Mouse (Mus musculus) heart, postnatal 36 days (tissue): ENCODE data around the gene Fam210b. TPM values are rescaled to one million over a fixed set of nuclear protein-coding genes. Genes with fewer than 3 reads are reported as not detected.

ENCODE experiments used
- DNase-seq, 2 experiments: peaks; one replicate each; pipeline ENCODE4 v3.0.0; 2021 to 2022
- intact Hi-C: fragments of 180-260 bp; cut with DNase I; formaldehyde crosslinking; loops from one replicate; pipeline ENCODE4 v1.15.1; 2025
- total RNA-seq, 2 experiments: library from RNA; stranded (reverse); gene quantifications; 2 replicates each; pipeline ENCODE4 v1.2.3; 2021

The Fam210b gene
- total RNA-seq, 2 experiments from 2014 or later, result 6.8 to 7.1 TPM

GRCm38 (mm10) chr2:172348297-172348950 lies 3.1 kb downstream of the Fam210b start:
- intact Hi-C loops, result loop anchor here (2.0 to 10.0 kb wide), 2 partner anchors 22 to 1316 kb away; partner anchors contain the start of genes Aurka and Cstf1
- peak; percentile 11 to 12 for DNase-seq

- intact Hi-C loops, result loop anchor here (2.0 to 10.0 kb wide), 2 partner anchors 21 to 1315 kb away; partner anchors contain the start of genes Aurka and Cstf1
- no peak for DNase-seq
Measured at GRCm38 (mm10) chr2:172349776-172350175, 4.4 kb downstream of the Fam210b start.

GRCm38 (mm10) chr2:172350773-172351172 lies 5.4 kb downstream of the Fam210b start:
- DNase-seq, result no peak
- intact Hi-C loops, result no loop called here

- DNase-seq, result no peak
- intact Hi-C loops, result no loop called here
Measured at GRCm38 (mm10) chr2:172353218-172353617, 7.9 kb downstream of the Fam210b start.

GRCm38 (mm10) chr2:172354761-172355160 lies 9.4 kb downstream of the Fam210b start:
- DNase-seq, result no peak
- intact Hi-C loops, result no loop called here

- intact Hi-C loops, result no loop called here
- DNase-seq, result no peak
Measured at GRCm38 (mm10) chr2:172355833-172356232, 10.5 kb downstream of the Fam210b start.

- no peak for DNase-seq
- intact Hi-C loops, result no loop called here
Measured at GRCm38 (mm10) chr2:172363176-172363575, 17.8 kb downstream of the Fam210b start.

GRCm38 (mm10) chr2:172370411-172371223 lies 25.3 kb downstream of the Fam210b start, which contains the start of the genes Aurka and Cstf1:
Gene Aurka, minus strand, starts transcription at chr2:172370535.
Gene Cstf1, plus strand, starts transcription at chr2:172370681.
- intact Hi-C loops, result loop anchor here (1.0 to 2.0 kb wide), 2 partner anchors 22 to 49 kb away; no protein-coding TSS in a partner anchor
- DNase-seq, result peak; percentile 93 to 97

GRCm38 (mm10) chr2:172371258-172371657 lies 25.9 kb downstream of the Fam210b start:
- intact Hi-C loops, result loop anchor here (2.0 kb wide), 1 partner anchor 22 kb away; no protein-coding TSS in a partner anchor
- no peak for DNase-seq

- DNase-seq, result no peak
- intact Hi-C loops, result no loop called here
Measured at GRCm38 (mm10) chr2:172376551-172376950, 31.2 kb downstream of the Fam210b start.

- intact Hi-C loops, result no loop called here
Measured at GRCm38 (mm10) chr2:172376999-172377515, 31.7 kb downstream of the Fam210b start.

GRCm38 (mm10) chr2:172378332-172378731 lies 33.0 kb downstream of the Fam210b start:
- intact Hi-C loops, result no loop called here

More at GRCm38 (mm10) chr2:172376999-172377515, 31.7 kb downstream of the Fam210b start:
- DNase-seq, result no peak

GRCm38 (mm10) chr2:172380513-172380912 lies 35.1 kb downstream of the Fam210b start:
- DNase-seq, result no peak
- intact Hi-C loops, result no loop called here

More at GRCm38 (mm10) chr2:172378332-172378731, 33.0 kb downstream of the Fam210b start:
- peak in 1 of 2 experiments; percentile 46 for DNase-seq

- intact Hi-C loops, result no loop called here
- DNase-seq, result no peak
Measured at GRCm38 (mm10) chr2:172381341-172381740, 36.0 kb downstream of the Fam210b start.

- intact Hi-C loops, result no loop called here
- no peak for DNase-seq
Measured at GRCm38 (mm10) chr2:172381898-172382297, 36.5 kb downstream of the Fam210b start.

- intact Hi-C loops, result no loop called here
- DNase-seq, result no peak
Measured at GRCm38 (mm10) chr2:172384715-172385114, 39.4 kb downstream of the Fam210b start.

GRCm38 (mm10) chr2:172390341-172390740 lies 45.0 kb downstream of the Fam210b start:
- DNase-seq, result no peak
- intact Hi-C loops, result no loop called here

GRCm38 (mm10) chr2:172392041-172392521 lies 46.7 kb downstream of the Fam210b start:
- no peak for DNase-seq
- intact Hi-C loops, result no loop called here

GRCm38 (mm10) chr2:172393391-172394051 lies 48.2 kb downstream of the Fam210b start, which contains the start of gene Cass4:
Gene Cass4, plus strand, starts transcription at chr2:172393794.
- intact Hi-C loops, result no loop called here
- no peak for DNase-seq

GRCm38 (mm10) chr2:172394052-172394392 lies 48.7 kb downstream of the Fam210b start:
- intact Hi-C loops, result no loop called here
- DNase-seq, result no peak
